Mouse (Mus musculus): ENCODE results near the gene Rsl1. TPM values are rescaled to one million over a fixed set of nuclear protein-coding genes. Genes with fewer than 3 reads are reported as not detected.
A peak's percentile ranks its signal among the peaks of the same experiment; 100 is the strongest.
"Not testable (repeated sequence)": the region's sequence is repeated elsewhere in the genome, so short reads cannot be mapped to it uniquely, and the experiment has no call there.

Gene Rsl1
- total RNA-seq (2021), result 1 to 10 TPM; 1.4 to 2.1 TPM
- long read RNA-seq, experiment 1, partial matches to known transcripts, result 1 of 2 reads
- long read RNA-seq, experiment 1, other reads (novel, unspliced or antisense), result 0 of 2 reads
- long read RNA-seq, experiment 2, partial matches to known transcripts, result 0 of 1 reads
- long read RNA-seq, experiment 2, other reads (novel, unspliced or antisense), result 0 of 1 reads

GRCm38 (mm10) chr13:67172991-67173722, at the start of gene Rsl1:
Gene Rsl1, plus strand, starts transcription at chr13:67173182.
- DNase-seq, result peak; percentile 46

DNA sequence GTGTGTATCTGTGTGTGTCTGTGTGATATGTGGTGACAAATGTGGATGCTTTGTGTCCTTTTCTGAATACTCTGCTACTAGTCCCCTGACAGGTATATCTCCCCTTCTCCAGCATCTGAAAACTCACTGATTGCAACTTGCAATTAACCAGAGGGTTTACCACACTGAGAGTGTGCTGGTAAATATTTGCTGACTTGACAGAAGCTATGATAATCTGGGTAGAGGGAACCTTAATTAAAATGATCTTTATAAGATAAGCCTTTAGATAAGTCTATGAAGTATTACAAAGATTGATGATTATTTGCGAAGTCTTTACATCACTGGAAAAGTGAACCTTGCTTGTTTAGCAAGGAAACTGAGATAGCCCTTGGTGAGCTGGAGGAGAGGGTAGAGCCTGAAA, 48.5 kb upstream of the Rsl1 start:
- no peak for DNase-seq

GRCm38 (mm10) chr13:67127507-67127906, 45.5 kb upstream of the Rsl1 start:
- not testable (repeated sequence) for DNase-seq

DNA sequence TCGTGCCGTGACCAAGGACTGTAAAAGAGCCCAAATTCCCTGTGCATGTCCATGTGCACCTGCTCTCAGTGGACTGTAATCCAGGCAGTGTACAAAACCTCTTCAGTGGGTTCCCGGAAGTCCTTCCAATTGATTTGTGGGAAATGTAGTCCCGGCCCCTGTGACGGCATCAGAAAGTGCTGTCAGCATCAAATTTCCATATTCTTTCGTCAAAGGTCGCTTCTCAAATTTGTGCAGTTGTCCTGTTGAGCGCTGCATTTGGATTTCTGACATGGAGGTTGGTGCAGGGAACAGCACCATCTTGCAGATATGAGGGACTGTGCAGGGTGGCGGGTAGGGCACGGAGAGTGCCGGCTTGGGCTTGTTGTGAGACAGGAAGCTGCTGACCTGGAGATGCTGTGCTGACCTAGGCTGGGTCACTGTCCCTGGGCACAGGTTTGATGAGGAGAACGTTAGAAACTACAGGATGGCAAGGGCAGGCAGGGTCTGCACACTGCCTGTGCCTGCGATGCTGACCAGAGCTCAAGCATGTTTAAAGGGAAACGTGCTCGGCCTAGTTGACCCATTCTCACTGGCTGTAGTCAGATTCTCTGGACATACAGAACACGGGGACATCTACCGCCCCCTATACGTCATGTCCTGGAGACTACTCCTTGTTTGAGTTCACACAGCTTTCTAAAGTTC, 44.8 kb upstream of the Rsl1 start:
- DNase-seq, result peak; percentile 63

GRCm38 (mm10) chr13:67166122-67166521, 6.9 kb upstream of the Rsl1 start:
- DNase-seq, result not testable (repeated sequence)

DNA sequence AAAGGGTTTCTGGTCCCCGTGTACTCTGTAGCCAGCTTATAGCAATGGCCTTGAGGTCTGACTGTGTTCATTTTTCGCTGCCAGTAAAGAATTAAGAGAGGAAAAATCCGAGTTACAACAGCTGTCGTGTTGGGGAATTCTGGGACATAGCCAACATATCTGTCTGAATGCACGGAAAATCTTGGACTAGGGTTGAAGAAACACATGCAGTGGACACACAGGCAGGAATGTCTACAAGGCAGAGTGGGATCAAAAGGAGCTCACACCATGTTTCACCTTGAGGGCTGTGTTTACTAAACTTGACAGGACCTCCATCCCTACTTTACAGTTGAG, 707 bp downstream of the Rsl1 start:
- DNase-seq, result no peak

- DNase-seq, result peak; percentile 23
These were observed 21.4 kb downstream of the Rsl1 start, which contains the start of gene Zfp455 for GRCm38 (mm10) chr13:67194340-67194894. Gene Zfp455, plus strand, starts transcription at chr13:67194506.

GRCm38 (mm10) chr13:67201656-67202055, 28.7 kb downstream of the Rsl1 start:
- no peak for DNase-seq

DNA sequence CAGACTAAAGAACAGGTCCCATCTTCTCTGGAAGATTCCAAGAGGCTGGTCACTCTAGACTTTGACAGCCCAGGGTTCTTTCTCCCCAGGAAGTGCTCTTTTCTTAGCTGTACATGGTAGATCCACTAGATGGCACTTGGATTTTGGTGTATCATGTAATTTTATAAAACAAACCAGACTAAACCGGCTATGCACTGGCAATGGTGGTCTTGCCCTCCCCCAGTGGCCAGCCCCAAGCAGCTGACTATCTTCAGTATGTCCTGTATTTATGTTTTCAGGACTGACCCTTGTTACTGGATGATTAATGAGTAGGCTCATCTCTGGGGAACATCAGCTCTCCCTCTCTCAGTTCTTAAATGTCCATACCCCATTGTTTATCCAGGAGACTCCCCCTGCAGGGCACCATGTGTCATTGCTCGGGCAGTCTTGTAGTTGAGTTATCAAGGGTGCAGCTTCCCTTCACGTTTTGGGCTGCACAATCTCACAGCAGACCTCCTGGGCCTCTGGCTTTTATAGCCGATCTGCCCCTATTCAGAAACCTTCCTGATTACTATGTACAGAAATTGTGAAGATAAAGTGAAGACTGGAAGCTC, 41.1 kb downstream of the Rsl1 start:
- DNase-seq, result no peak

Other genes with a start within 250 kb of the Rsl1 start
- 1 to 10 TPM in 1 of 2 experiments, under 1 TPM in 1; 0.92 to 1.5 TPM for gene Zfp712, start 112.0 kb upstream of the Rsl1 start, total RNA-seq (2021)
- gene Zfp708, start 75.2 kb upstream of the Rsl1 start, total RNA-seq (2021), result 1 to 10 TPM; 1.5 to 1.6 TPM
- gene Gm28557, start 64.6 kb upstream of the Rsl1 start, total RNA-seq (2021), result 1 to 10 TPM; 1.1 to 2.1 TPM
- under 1 TPM; 0.38 to 0.56 TPM for gene Rslcan18, start 56.9 kb upstream of the Rsl1 start, total RNA-seq (2021)
- 1 to 10 TPM; 3.6 TPM for gene Zfp759, start 51.5 kb upstream of the Rsl1 start, total RNA-seq (2021)
- under 1 TPM; 0.66 to 0.72 TPM for gene Zfp455, start 21.3 kb downstream of the Rsl1 start, total RNA-seq (2021)
- 1 to 10 TPM; 1.9 to 2.3 TPM for gene Zfp458, start 105.3 kb downstream of the Rsl1 start, total RNA-seq (2021)
- 1 to 10 TPM; 1.4 to 1.7 TPM for gene Zfp457, start 133.3 kb downstream of the Rsl1 start, total RNA-seq (2021)
- 1 to 10 TPM; 1.5 to 2.0 TPM for gene Zfp595, start 159.4 kb downstream of the Rsl1 start, total RNA-seq (2021)
- gene Gm28044, start 187.4 kb downstream of the Rsl1 start, total RNA-seq (2021), result under 1 TPM in 1 of 2 experiments, not detected in 1; 0.77 TPM
- gene Zfp953, start 187.4 kb downstream of the Rsl1 start, total RNA-seq (2021), result 1 to 10 TPM; 1.1 to 1.2 TPM
- gene Gm28041, start 202.6 kb downstream of the Rsl1 start, total RNA-seq (2021), result not detected
- under 1 TPM; 0.45 to 0.73 TPM for gene Zfp456, start 202.6 kb downstream of the Rsl1 start, total RNA-seq (2021)
- gene Zfp429, start 226.6 kb downstream of the Rsl1 start, total RNA-seq (2021), result 1 to 10 TPM; 1.2 to 1.4 TPM
- under 1 TPM; 0.23 to 0.32 TPM for gene Zfp459, start 248.2 kb downstream of the Rsl1 start, total RNA-seq (2021)

Measured in gastrocnemius, postnatal 10 days (tissue).